Mouse (Mus musculus) thymus, adult 2 months (tissue): ENCODE measurements around the gene Dnajc30. TPM values are rescaled to one million over a fixed set of nuclear protein-coding genes. Genes with fewer than 3 reads are reported as not detected.
A peak's percentile ranks its signal among the peaks of the same experiment; 100 is the strongest.

Source experiments
- DNase-seq: peaks from one replicate; pipeline ENCODE4 v3.0.0; 2021
- H3K27ac ChIP-seq: fragments of 200-500 bp; 2 replicates; pipeline ENCODE4 v1.5.1; 2012; ENCODE audit warnings: low read length, control low read depth; ENCODE audit not compliant: control insufficient read depth, insufficient read depth
- H3K27me3 ChIP-seq: fragments of 200-500 bp; 2 replicates; pipeline ENCODE4 v1.6.1; 2012; ENCODE audit warnings: mild to moderate bottlenecking, low read length, moderate library complexity, mixed read lengths; ENCODE audit not compliant: control insufficient read depth, insufficient read depth
- H3K36me3 ChIP-seq: fragments of 200-500 bp; 2 replicates; pipeline ENCODE4 v1.6.1; 2012; ENCODE audit warnings: mild to moderate bottlenecking, low read length, moderate library complexity; ENCODE audit not compliant: control insufficient read depth, insufficient read depth
- H3K4me1 ChIP-seq: fragments of 200-500 bp; replicated peaks from 2 replicates; pipeline ENCODE4 v1.6.1; 2012; ENCODE audit warnings: low read length; ENCODE audit not compliant: control insufficient read depth, insufficient read depth
- H3K4me3 ChIP-seq: fragments of 200-500 bp; 2 replicates; pipeline ENCODE4 v1.5.1; 2012; ENCODE audit warnings: mild to moderate bottlenecking, low read length, control low read depth, moderate library complexity; ENCODE audit not compliant: control insufficient read depth, insufficient read depth
- CTCF ChIP-seq: fragments of 200-500 bp; IDR thresholded peaks from 2 replicates; pipeline ENCODE4 v1.5.1; 2012; ENCODE audit warnings: mild to moderate bottlenecking, control low read depth, low read length, moderate library complexity, borderline replicate concordance; ENCODE audit not compliant: control insufficient read depth, poor library complexity, insufficient read depth; ENCODE audit errors: extremely low read depth
- POLR2A ChIP-seq: fragments of 200-500 bp; IDR thresholded peaks from 2 replicates; pipeline ENCODE4 v1.6.1; 2012; ENCODE audit warnings: mild to moderate bottlenecking, low read length, control low read depth, moderate library complexity; ENCODE audit not compliant: control insufficient read depth, poor library complexity, insufficient read depth; ENCODE audit errors: extremely low read depth
- WGBS: fragments of 180-500 bp; shearing (Covaris S2); methylation state at CpG from one replicate; pipeline ENCODE4 v1.1.7; 2018; 5-methylcytosine and 5-hydroxymethylcytosine counted together
- polyA plus RNA-seq: library from polyadenylated mRNA; depleted of rRNA; stranded (reverse); fragments of >200 nt; gene quantifications from 2 replicates; pipeline ENCODE4 v1.2.3, GENCODE M21; 2012

The Dnajc30 gene
- polyA plus RNA-seq, 1 experiment, result 26.8 TPM

DNA sequence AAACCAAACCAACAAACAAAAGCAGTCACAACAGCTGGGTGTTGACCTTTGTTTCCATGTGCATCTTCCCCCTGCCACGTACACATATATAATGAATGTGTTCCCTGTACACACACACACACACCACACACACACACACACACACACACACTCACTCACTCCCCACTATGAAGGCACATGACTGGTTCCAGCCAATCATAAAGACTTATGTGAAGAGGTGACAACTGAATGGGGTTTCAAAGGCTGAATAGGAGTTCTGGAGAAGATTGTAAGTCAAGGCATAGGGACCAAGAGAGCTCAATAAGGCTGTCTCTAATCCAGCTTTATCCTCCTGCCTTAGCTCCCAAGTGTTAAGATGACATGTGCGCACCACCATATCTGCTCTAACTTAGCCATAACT lies 15.6 kb downstream of the Dnajc30 start:
- Histone ChIP-seq H3K27ac (no peak overlapping the region), H3K4me1 (peaks cover 8% of the 10 kb centered on the region), H3K27me3 (no peaks in the 10 kb centered on the region; the same call in 1 of the 2 replicates), H3K36me3 (no peaks in the 10 kb centered on the region), H3K4me3 (no peak overlapping the region)
- no peak for DNase-seq
- 96% methylated on average over 2 of the region's 2 CpGs for WGBS
- TF ChIP-seq CTCF, result no peak
- no peak for TF ChIP-seq POLR2A

DNA sequence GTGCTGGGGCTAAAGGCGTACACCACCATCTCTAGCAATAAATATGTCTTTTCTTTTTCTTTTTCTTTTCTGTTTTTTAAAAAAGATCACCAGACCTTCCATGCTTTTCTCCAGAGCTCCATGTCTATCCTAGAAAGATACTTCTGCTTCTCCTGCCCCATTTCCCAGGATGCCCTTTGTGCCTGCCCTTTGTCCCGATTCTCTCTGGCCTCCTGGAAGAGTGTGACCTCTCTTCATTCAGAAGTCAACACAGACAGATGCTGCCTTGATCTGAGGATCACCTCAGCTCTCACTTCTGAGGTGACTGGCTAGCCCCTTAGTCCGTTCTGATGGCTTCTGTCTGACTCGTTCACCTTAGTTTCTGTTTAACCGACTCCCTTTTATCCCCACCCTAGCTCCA lies 16.5 kb downstream of the Dnajc30 start:
- TF ChIP-seq CTCF (no peak), POLR2A (no peak)
- Histone ChIP-seq H3K4me1 (peaks cover 8% of the 10 kb centered on the region), H3K27ac (no peak overlapping the region), H3K36me3 (no peaks in the 10 kb centered on the region), H3K27me3 (no peaks in the 10 kb centered on the region; the same call in 1 of the 2 replicates), H3K4me3 (no peak overlapping the region)
- DNase-seq, result no peak
- WGBS, result 88% methylated on average over 5 of the region's 5 CpGs

DNA sequence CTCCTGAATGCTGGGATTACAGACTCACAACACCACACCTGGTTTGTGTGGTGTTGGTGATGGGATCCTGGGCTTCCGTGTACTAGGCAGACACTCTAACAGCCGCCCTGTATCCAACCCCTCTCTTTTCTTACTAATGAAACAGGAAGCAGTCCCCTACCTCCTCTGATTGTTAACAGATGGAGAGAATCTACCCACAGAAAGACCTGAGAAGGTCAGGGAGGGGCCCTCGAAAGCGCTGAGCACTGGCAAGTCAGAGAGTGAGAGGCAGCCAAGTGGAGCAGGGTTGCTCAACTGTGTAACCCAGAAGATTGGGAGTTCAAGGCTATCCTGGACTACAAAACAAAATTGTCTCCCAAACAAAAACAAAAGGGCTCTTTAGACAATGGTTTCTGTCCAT lies 22.9 kb downstream of the Dnajc30 start:
- DNase-seq, result no peak
- TF ChIP-seq CTCF (no peak), POLR2A (no peak)
- peaks cover 4% of the 10 kb centered on the region; the same call in 1 of the 2 replicates for H3K27me3 ChIP-seq
- no peak overlapping the region for H3K27ac ChIP-seq
- H3K36me3 ChIP-seq, result no peaks in the 10 kb centered on the region
- no peaks in the 10 kb centered on the region for H3K4me1 ChIP-seq
- H3K4me3 ChIP-seq, result no peak overlapping the region
- 59% methylated on average over 4 of the region's 4 CpGs for WGBS

DNA sequence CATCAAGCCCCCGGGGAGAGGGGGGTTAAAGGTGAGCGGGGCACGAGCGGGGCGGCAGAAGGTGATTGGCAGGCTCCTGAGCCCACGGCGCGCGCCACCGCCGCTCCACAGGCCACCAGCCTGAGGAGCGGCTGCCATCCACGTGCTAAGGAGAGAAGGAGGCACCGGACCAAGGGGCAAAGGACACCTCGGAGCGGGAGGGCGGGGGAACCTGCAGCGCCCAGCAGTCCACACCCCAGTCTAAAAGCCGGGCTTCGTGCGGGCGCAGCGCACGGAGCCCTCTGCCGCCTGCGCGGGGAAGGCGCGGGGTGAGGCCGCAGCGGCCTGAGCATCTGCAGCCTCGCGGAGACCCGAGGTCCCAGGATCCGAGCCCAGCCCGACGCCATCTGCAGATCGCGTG lies 25.7 kb downstream of the Dnajc30 start, which contains the start of gene Mlxipl:
Mlxipl (plus strand) TSS at position 238 of the 400 bp plus-strand sequence.
- TF ChIP-seq CTCF (no peak), POLR2A (no peak)
- H3K36me3 ChIP-seq, result no peaks in the 10 kb centered on the region
- peaks cover 4% of the 10 kb centered on the region; the same call in 1 of the 2 replicates for H3K27me3 ChIP-seq
- H3K4me1 ChIP-seq, result no peaks in the 10 kb centered on the region
- H3K27ac ChIP-seq, result no peak within 1 kb of the TSS
- no peak within 1 kb of the TSS for H3K4me3 ChIP-seq
- 9% methylated on average over 39 of the region's 39 CpGs for WGBS
- no peak for DNase-seq

DNA sequence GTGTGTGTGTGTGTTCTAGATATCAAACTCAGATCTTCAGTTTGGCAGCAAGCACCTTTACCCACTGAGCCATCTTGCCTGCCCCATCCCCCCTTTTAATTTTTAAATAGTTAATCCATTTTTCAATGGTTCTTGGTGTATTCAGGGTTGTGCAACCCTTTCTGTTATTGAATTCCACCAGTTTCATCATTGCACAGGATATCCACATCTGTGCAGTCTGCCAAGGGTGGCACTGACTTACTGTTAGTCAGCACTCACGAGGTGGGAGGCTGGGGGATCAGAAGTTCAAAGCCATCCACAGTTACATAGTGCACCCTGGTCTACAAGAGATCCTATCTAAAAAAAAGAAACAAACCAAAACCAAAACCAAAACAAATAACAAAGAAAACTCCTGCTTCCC lies 37.0 kb downstream of the Dnajc30 start:
- H3K36me3 ChIP-seq, result no peaks in the 10 kb centered on the region
- no peak overlapping the region for H3K27ac ChIP-seq
- WGBS, result 26% methylated on average over 1 of the region's 1 CpGs
- TF ChIP-seq CTCF (no peak), POLR2A (no peak)
- H3K27me3 ChIP-seq, result no peaks in the 10 kb centered on the region
- H3K4me3 ChIP-seq, result no peak overlapping the region
- no peak for DNase-seq
- no peaks in the 10 kb centered on the region for H3K4me1 ChIP-seq

DNA sequence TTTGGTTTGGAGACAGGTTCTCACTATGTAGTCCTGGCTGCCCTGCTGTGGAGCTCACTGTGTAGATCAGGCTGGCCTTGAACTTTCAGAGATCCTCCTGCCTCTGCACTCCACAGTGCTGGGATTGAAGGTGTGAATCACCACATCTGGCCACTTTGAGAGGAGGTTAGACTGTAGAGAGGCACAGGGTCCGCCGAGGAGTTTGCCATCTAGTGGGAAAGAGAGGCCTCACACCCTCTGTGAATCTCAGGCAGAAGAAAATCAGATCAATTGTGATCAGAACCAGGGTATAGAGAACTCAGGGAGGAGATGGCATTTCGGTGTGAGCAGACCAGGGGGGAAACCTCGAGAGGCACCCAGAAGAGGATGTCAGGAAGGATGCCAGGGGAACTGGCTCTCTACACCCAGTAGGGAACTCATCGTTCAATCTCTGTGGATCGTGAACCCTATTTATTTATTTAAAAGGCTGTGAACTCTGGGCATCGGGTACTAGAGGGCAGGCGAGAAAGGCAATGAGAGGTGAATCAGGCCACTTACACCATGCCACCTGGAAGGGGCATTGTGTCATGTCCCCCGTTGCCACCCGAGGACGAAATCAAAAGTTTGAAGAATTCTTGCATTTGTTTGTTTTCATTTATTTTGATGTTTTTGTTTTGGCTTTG lies 40.1 kb downstream of the Dnajc30 start:
- Histone ChIP-seq H3K27me3 (peaks cover 9% of the 10 kb centered on the region; the same call in 1 of the 2 replicates), H3K4me1 (peaks cover 10% of the 10 kb centered on the region), H3K27ac (no peak overlapping the region), H3K4me3 (no peak overlapping the region), H3K36me3 (no peaks in the 10 kb centered on the region)
- 60% methylated on average over 11 of the region's 11 CpGs for WGBS
- no peak for TF ChIP-seq CTCF
- TF ChIP-seq POLR2A, result no peak
- no peak for DNase-seq

DNA sequence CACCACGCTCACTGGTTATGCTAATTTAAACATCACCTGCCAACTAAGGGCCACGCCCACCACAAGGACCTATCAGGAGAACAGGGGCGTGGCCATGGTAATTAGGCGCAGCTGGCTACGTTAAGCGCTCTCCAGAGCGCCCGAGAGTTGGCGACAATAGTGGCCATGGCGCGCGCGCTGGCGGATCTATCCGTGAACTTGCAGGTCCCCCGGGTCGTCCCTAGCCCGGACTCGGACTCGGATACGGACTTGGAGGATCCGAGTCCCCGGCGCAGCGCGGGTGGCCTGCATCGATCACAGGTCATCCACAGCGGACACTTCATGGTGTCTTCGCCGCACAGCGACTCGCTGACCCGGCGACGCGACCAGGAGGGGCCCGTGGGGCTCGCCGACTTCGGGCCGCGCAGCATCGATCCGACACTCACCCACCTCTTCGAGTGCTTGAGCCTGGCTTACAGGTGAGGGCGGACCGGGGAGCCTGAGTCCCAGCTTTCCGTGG lies 42.8 kb downstream of the Dnajc30 start:
- TF ChIP-seq POLR2A (no peak), CTCF (no peak)
- H3K27me3 ChIP-seq, result peaks cover 9% of the 10 kb centered on the region; the same call in 1 of the 2 replicates
- H3K36me3 ChIP-seq, result no peaks in the 10 kb centered on the region
- H3K4me3 ChIP-seq, result peak overlapping the region; percentile 18
- peaks cover 10% of the 10 kb centered on the region for H3K4me1 ChIP-seq
- 2% methylated on average over 48 of the region's 48 CpGs for WGBS
- peak; percentile 51 for DNase-seq
- H3K27ac ChIP-seq, result no peak overlapping the region
